Mouse (Mus musculus): ENCODE measurements around the gene Hyls1. TPM values are rescaled to one million over a fixed set of nuclear protein-coding genes. Genes with fewer than 3 reads are reported as not detected.

Hyls1 gene
- polyA plus RNA-seq, 1 experiment = 5.4 TPM

DNA sequence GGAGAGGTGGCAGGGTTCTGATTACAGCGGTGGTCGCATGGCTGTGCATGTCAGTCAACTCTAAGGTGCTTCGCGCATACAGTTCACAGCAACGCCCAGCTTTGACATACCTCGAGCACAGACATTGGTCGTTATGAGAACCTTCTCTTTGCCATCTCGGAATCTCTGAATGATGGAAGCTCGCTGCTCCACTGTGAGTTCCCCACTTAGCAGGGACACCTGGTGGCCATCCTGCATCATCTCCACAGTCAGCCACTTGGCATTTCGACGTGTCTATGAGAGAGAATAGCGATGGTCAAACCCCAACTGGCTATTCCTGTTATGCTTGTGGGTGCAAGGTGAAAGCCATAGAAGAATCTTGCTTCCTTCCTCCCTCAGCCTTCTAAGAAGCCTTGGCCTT is 24.5 kb downstream of the Hyls1 start:
- no peak overlapping the region for H3K4me3 ChIP-seq (ENCODE audit: insufficient read depth, low read length)
- no peak overlapping the region for H3K27ac ChIP-seq (ENCODE audit: insufficient read depth, low read length)
- no peaks in the 10 kb centered on the region for H3K4me1 ChIP-seq (ENCODE audit: control insufficient read depth, insufficient read depth, low read length)
- TF ChIP-seq CTCF (IDR thresholded peaks at IDR 0.05; ENCODE audit: extremely low read depth, insufficient read depth, low read length) (peak; percentile 49), POLR2A (IDR thresholded peaks at IDR 0.05; ENCODE audit: extremely low read depth, insufficient read depth, low read length) (no peak)

DNA sequence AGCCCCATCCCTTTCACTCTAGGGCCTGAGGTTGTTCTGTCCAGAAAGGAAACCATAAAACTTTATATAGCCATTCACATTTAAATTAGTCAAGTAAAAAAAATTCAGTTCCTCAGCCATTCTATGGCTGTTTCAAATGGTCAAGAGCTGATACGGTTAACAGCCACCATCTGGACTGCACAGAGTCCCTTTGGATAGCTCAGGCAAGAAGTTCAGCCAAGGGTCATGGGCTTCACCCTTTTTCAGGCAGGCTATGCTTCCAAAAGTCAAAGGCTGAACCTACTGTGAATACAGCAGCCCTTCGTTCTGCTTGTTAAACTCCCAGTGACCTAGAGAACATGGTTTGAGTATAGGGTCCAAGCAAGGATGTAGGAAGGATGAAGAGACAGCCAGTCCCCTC is 25.5 kb downstream of the Hyls1 start:
- TF ChIP-seq CTCF (IDR thresholded peaks at IDR 0.05; ENCODE audit: extremely low read depth, insufficient read depth, low read length) (no peak), POLR2A (IDR thresholded peaks at IDR 0.05; ENCODE audit: extremely low read depth, insufficient read depth, low read length) (no peak)
- H3K4me1 ChIP-seq (ENCODE audit: control insufficient read depth, insufficient read depth, low read length) = no peaks in the 10 kb centered on the region

DNA sequence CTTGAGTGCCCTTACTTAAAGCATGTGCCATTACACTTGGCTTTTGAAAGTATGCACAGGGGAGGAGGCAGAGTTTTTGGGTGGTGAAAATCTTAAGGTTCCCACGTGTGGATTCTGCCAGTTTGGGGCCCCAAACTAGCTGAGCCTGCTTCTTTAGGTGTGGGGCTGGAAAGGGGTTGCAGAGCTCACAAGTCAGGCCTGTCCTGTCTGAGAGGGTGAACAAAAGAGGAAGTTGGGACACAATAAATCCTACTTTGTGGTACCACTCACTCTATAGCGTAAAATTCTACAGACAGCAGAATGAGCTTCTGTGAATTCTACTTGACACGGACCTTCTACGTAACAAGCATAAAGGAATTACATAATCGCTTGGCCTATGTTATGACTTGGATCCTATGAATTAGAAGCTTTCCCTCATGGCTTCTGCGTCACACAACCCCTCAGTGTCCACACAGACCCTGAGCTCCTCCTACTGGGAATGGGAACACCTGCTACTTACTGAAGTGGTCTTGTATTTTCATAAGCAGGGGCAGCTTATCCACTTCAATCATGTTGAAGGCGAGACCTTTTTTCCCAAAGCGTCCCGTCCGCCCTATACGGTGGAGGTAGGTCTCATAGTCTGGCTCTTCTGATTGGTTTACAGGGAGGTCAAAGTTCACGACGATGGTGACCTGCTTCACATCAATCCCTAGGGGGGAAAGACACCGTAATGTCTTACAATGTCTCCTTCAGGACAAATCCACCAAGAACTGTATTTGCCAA is 26.9 kb downstream of the Hyls1 start:
- Histone ChIP-seq H3K27ac (ENCODE audit: insufficient read depth, low read length) (no peak overlapping the region), H3K4me3 (ENCODE audit: insufficient read depth, low read length) (no peak overlapping the region), H3K4me1 (ENCODE audit: control insufficient read depth, insufficient read depth, low read length) (no peaks in the 10 kb centered on the region)
- TF ChIP-seq CTCF (IDR thresholded peaks at IDR 0.05; ENCODE audit: extremely low read depth, insufficient read depth, low read length) (no peak), POLR2A (IDR thresholded peaks at IDR 0.05; ENCODE audit: extremely low read depth, insufficient read depth, low read length) (no peak)

More for the DNA sequence above, 25.5 kb downstream of the Hyls1 start:
- no peak overlapping the region for H3K27ac ChIP-seq (ENCODE audit: insufficient read depth, low read length)
- no peak overlapping the region for H3K4me3 ChIP-seq (ENCODE audit: insufficient read depth, low read length)

DNA sequence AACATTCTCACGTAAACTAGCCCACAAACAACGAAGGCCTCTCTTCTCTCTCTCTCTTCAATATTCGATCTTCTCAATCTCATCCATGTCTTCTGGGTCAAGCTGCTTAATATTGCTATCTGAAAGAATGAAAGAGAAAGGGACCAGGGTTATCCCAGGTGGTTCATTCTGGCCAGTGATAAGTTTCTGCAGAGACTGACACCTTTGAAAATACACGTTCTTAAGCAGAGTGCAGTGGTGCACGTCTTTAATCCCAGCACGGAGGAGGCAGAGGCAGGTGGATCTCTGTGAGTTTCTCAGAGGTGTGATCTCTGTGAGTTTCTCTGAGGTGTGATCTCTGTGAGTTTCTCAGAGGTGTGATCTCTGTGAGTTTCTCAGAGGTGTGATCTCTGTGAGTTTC is 28.3 kb downstream of the Hyls1 start:
- H3K4me3 ChIP-seq (ENCODE audit: insufficient read depth, low read length) = no peak overlapping the region
- no peaks in the 10 kb centered on the region for H3K4me1 ChIP-seq (ENCODE audit: control insufficient read depth, insufficient read depth, low read length)
- H3K27ac ChIP-seq (ENCODE audit: insufficient read depth, low read length) = no peak overlapping the region
- TF ChIP-seq CTCF (IDR thresholded peaks at IDR 0.05; ENCODE audit: extremely low read depth, insufficient read depth, low read length) (no peak), POLR2A (IDR thresholded peaks at IDR 0.05; ENCODE audit: extremely low read depth, insufficient read depth, low read length) (no peak)

DNA sequence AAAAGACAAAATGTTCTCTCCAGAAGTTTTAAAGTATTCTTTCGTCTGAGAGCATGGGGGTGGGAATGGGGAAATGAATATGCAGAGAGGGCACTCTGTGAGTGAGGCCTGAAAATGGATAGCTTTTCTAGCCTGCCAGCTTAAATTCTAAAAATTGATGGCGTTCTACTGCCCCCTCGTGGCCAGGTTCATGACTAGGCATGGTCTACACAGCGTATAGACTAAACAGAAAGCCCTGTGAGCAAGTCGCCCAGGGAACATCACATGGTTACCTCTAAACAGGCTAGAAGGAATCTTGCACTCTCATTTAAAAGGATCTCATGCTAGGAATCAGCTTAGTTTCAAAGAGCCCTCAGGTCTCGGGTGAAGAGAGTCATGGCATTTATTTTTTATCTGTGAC is 28.7 kb downstream of the Hyls1 start:
- Histone ChIP-seq H3K4me3 (ENCODE audit: insufficient read depth, low read length) (no peak overlapping the region), H3K27ac (ENCODE audit: insufficient read depth, low read length) (no peak overlapping the region), H3K4me1 (ENCODE audit: control insufficient read depth, insufficient read depth, low read length) (no peaks in the 10 kb centered on the region)
- no peak for TF ChIP-seq POLR2A (IDR thresholded peaks at IDR 0.05; ENCODE audit: extremely low read depth, insufficient read depth, low read length)
- peak; percentile 75 for TF ChIP-seq CTCF (IDR thresholded peaks at IDR 0.05; ENCODE audit: extremely low read depth, insufficient read depth, low read length)

DNA sequence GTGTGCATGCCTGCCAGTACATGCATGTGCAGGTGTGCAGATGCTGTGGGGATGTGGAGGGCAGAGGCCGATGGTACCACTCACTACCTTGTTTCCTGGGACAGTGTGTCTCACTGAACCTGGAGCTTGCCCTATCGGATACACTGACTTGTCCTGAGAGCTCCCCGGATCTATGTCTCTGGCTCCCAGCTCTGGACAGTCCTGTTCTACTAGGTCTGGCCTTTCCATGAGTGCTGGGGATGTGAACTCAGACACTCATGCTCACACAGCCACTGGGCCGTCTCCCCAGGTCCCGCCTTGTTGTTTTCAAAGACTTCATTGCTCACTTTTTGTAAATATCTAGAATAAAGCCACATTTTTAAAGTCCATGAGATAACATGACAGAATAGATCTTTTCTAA is 29.2 kb downstream of the Hyls1 start:
- Histone ChIP-seq H3K4me3 (ENCODE audit: insufficient read depth, low read length) (no peak overlapping the region), H3K4me1 (ENCODE audit: control insufficient read depth, insufficient read depth, low read length) (no peaks in the 10 kb centered on the region), H3K27ac (ENCODE audit: insufficient read depth, low read length) (no peak overlapping the region)
- TF ChIP-seq POLR2A (IDR thresholded peaks at IDR 0.05; ENCODE audit: extremely low read depth, insufficient read depth, low read length) = no peak
- TF ChIP-seq CTCF (IDR thresholded peaks at IDR 0.05; ENCODE audit: extremely low read depth, insufficient read depth, low read length) = no peak

DNA sequence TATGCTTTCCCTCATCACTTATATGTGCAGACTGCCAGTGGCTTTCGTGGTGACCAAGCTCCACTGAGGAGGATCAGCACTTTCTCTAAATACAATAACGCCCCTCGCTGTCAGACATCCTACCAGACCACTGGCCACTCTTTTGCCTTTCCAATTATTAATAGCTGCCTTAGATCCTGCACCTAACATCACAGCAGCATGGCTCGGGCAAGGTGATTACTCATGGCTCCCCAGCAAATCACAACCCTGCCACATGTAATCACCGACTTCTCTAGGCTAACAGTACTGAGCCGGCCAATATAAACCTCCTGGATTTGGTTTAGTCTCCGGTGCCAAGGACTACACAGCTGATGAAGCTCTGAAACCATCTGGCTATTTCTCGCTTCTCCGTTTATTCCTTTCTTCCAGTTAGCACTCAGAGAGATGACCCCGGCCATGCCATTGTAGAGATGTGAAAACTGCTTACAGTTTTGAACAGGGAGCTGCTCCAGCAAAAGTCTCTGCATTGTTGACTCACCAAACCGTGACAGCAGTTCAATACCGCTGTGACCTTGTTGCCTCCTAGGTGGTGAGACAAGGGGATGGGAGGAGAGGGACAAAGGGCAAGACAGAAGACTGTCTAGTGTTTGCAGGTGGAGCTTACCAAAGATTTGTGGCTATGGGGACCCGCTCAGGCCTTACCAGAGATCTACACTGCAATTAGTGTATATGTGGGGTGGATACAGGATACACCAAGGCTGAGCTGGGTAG is 31.0 kb downstream of the Hyls1 start:
- H3K4me1 ChIP-seq (ENCODE audit: control insufficient read depth, insufficient read depth, low read length) = no peaks in the 10 kb centered on the region
- H3K4me3 ChIP-seq (ENCODE audit: insufficient read depth, low read length) = no peak overlapping the region
- TF ChIP-seq POLR2A (IDR thresholded peaks at IDR 0.05; ENCODE audit: extremely low read depth, insufficient read depth, low read length) (no peak), CTCF (IDR thresholded peaks at IDR 0.05; ENCODE audit: extremely low read depth, insufficient read depth, low read length) (no peak)
- no peak overlapping the region for H3K27ac ChIP-seq (ENCODE audit: insufficient read depth, low read length)

DNA sequence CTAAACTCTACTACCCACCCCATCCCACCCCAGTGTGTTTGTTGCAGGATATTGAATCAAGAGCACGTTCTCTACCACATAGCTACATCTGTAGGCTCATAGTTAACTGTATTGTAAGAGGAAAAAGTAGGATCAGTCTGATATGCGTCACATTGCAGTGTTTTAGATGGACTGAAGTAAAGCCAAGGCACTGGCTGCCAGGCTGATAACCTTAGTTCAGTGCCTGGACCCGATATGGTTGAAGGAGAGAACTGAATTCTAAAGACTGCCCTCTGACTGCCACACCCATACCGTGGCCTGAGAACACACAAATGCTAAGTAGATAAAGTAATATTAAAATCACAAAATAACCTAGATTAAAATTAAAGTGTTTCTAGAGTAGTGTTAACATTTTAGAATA is 34.3 kb downstream of the Hyls1 start:
- TF ChIP-seq POLR2A (IDR thresholded peaks at IDR 0.05; ENCODE audit: extremely low read depth, insufficient read depth, low read length) (no peak), CTCF (IDR thresholded peaks at IDR 0.05; ENCODE audit: extremely low read depth, insufficient read depth, low read length) (no peak)
- no peaks in the 10 kb centered on the region for H3K4me1 ChIP-seq (ENCODE audit: control insufficient read depth, insufficient read depth, low read length)
- H3K4me3 ChIP-seq (ENCODE audit: insufficient read depth, low read length) = no peak overlapping the region
- H3K27ac ChIP-seq (ENCODE audit: insufficient read depth, low read length) = no peak overlapping the region

DNA sequence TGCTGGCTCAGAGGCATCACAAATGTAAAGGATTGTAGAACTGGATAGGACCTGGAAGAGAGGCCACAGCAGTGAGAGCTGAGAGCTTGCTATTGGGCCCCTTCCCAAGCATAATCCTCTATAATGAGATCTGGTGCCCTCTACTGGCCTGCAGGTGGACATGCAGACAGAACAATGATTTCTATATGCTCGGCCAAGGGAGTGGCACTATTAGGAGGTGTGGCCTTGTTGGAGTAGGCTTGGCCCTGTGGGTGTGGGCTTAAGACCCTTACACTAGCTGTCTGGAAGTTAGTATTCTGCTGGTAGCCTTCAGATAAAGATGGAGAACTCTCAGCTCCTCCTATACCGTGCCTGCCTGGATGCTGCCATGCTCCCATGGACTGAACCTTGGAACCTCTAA is 35.1 kb downstream of the Hyls1 start:
- Histone ChIP-seq H3K27ac (ENCODE audit: insufficient read depth, low read length) (no peak overlapping the region), H3K4me1 (ENCODE audit: control insufficient read depth, insufficient read depth, low read length) (no peaks in the 10 kb centered on the region), H3K4me3 (ENCODE audit: insufficient read depth, low read length) (no peak overlapping the region)
- TF ChIP-seq POLR2A (IDR thresholded peaks at IDR 0.05; ENCODE audit: extremely low read depth, insufficient read depth, low read length) (no peak), CTCF (IDR thresholded peaks at IDR 0.05; ENCODE audit: extremely low read depth, insufficient read depth, low read length) (peak; percentile 80)

DNA sequence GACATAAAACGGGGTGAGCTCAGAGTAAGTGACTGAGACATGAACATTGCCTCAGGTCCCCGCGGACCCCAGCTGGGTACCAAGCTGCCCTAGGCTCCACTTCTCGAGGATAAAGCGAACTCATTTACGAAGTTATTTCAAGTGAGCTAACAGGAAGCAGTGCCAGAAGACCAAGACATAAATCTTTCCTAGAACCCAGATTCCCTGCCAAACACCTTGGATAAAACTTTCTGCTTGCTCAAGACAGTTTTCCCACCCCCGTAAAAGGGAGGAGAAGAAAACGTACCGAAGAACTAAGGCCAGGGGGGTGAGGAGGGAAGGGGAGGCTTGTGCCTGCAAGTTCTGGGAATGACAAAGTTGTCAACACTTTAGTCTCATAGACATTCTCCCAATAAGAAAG is 36.9 kb downstream of the Hyls1 start:
- Histone ChIP-seq H3K27ac (ENCODE audit: insufficient read depth, low read length) (no peak overlapping the region), H3K4me1 (ENCODE audit: control insufficient read depth, insufficient read depth, low read length) (no peaks in the 10 kb centered on the region), H3K4me3 (ENCODE audit: insufficient read depth, low read length) (no peak overlapping the region)
- TF ChIP-seq CTCF (IDR thresholded peaks at IDR 0.05; ENCODE audit: extremely low read depth, insufficient read depth, low read length) = no peak

All from cortical plate, adult 2 months (tissue).